Mouse (Mus musculus) gastrocnemius, postnatal 36 days (tissue): Measurements from ENCODE around the gene Cd52. TPM values are rescaled to one million over a fixed set of nuclear protein-coding genes. Genes with fewer than 3 reads are reported as not detected.
A peak's percentile ranks its signal among the peaks of the same experiment; 100 is the strongest.

Experiments
- DNase-seq, 2 experiments: peaks; one replicate each; pipeline ENCODE4 v3.0.0; 2022
- intact Hi-C: fragments of 180-260 bp; cut with DNase I; formaldehyde crosslinking; loops from one replicate; pipeline ENCODE4 v1.15.1; 2025
- total RNA-seq, 2 experiments: library from RNA; stranded (reverse); gene quantifications; 2 replicates each; pipeline ENCODE4 v1.2.3; 2021

Cd52 gene
- total RNA-seq, 2 experiments from 2014 or later: 1.1 to 1.9 TPM

DNA sequence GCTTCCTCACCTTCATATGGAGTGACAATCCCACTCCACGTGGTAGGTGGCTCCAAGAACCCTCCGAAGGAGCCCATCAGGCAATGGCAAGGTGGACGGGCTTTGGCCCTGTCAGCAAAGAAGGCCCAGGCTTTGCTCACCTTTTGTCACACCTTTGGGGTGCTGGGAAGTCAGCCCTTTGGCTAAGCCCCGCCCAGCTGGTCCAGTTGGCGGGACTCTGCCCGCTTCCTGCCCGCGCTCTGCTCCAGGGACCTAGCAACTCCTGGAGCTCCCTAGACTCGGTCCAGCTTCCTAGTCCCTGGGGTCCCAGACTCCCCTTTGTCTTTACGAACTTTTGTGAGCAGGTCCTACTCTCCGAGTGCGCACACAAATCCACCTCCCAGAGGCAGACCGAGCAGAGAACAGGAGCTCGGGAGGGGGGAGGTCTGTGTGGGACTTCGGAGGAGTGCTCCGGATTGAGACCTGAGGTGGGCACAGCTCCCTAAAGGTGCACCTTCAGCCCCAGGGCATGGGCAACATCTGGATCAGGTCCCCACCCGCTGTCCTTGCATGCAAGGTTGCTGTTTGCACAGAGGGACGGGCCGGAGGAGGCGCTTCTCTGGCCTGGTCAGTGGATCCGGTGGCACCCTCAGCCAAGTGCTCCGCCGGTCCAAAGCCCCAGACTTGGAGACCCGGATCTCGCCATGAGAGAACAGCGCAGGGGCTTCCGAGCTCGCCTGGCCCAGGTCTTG is 34.6 kb downstream of the Cd52 start, which contains the start of gene Crybg2:
Crybg2 (plus strand) TSS at position 681 of the 731 bp plus-strand sequence.
- no peak for DNase-seq
- intact Hi-C loops: no loop called here

DNA sequence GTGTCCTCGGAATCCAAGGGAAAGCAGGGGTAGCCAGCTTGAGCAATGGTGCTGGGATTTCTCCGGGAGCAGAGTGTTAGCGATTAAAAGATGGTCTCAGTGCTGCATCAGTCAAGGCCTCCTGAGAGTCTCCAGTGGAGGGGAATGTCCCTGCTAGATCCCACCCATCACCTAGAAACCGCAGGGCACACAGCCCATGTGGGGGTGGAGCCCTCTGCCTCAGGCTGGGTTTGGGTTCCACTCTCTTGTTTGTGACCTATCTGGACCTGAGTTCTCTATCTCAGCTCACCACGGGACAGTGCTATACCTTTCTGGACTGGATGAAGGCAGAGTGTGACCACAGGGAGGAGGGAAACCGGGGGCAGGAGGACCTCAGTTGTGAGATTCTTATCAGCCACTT is 36.0 kb downstream of the Cd52 start:
- intact Hi-C loops: no loop called here

GRCm38 (mm10) chr4:134058166-134058715 is 36.6 kb downstream of the Cd52 start:
- intact Hi-C loops: no loop called here
- DNase-seq: no peak

More for the DNA sequence above, 36.0 kb downstream of the Cd52 start:
- no peak for DNase-seq

DNA sequence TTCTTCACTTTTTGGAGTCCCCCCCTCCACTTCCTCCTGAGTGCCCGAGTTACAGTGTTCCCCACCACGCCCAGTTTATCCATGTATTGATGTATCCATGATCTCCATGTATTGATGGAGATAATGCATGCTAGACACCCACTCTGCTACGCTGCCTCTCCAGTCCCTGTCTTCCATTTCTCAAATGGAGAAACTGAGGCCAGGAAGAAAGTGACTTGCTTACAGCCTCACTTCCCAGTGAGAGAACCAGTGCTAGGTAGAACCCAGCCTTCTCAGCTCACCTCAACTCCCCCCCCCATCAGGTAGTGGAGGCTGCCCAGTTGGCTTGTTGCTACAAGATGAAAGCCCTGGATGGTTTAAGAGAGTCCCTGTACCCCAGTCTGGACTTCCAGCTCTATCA is 41.3 kb downstream of the Cd52 start, which contains the start of gene Zfp683:
Zfp683 (plus strand) TSS at position 301 of the 400 bp plus-strand sequence.
- no peak for DNase-seq
- intact Hi-C loops: no loop called here

GRCm38 (mm10) chr4:134052560-134052959 is 42.3 kb downstream of the Cd52 start:
- DNase-seq: no peak

DNA sequence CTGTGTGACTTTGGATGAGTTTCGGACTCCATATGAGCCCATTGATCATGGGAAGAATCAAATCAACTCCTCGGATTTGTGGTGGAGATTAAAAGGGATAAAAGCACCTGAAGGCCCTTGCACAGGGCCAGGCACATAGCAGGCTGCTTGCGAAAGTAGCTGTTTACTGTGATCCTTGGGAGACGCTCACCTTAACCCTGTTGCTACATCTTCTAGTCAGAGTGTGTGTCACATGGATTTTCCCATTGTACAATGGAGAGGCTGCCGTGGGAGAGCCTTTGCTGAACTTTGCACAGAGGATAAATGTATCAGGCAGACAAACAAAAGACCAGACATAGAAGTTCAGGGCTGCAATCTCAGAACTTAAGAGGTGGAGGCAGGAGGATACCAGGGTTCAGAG is 43.0 kb downstream of the Cd52 start:
- intact Hi-C loops: no loop called here
- no peak for DNase-seq

More at GRCm38 (mm10) chr4:134052560-134052959, 42.3 kb downstream of the Cd52 start:
- intact Hi-C loops: no loop called here

DNA sequence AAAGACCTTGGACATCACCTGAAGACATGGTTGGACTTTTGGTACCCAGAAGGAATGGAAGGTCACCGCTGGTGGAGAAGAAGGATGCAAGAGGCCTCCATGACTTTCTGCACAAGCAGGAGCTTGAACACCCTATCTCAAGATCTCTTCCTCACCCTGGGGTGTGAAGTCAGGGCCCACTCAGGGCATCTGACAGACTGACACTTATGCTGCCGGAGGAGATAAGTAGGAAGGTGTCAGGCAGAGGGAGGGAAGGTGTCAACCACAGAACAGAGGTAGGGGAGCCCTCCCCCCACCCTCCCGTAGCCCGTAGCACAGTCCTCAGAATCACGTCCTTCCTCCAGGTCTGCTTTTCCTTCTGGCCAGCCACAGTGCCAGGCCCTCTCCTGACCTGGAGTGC is 47.2 kb downstream of the Cd52 start:
- no peak for DNase-seq
- intact Hi-C loops: no loop called here

DNA sequence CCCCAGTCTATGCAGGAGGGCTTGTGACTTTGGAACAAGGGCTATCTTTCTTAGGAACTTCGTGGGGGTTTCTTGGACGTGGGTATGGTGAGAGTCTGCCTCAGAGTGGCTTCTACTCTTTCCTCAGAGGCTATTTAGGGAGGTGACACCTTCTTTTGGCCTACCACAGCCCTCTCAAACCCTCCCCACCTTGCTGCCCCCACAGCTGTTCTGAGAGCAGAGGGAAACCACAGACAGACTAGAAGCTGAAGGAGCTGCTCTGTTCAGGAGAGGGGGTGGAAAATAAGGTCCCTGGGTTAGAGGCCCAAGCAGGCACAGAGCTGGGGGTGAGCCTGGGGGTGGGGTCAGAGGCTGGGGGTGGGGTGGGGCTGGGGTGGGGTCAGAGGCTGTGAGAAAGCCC is 51.8 kb downstream of the Cd52 start:
- intact Hi-C loops: no loop called here
- no peak for DNase-seq

DNA sequence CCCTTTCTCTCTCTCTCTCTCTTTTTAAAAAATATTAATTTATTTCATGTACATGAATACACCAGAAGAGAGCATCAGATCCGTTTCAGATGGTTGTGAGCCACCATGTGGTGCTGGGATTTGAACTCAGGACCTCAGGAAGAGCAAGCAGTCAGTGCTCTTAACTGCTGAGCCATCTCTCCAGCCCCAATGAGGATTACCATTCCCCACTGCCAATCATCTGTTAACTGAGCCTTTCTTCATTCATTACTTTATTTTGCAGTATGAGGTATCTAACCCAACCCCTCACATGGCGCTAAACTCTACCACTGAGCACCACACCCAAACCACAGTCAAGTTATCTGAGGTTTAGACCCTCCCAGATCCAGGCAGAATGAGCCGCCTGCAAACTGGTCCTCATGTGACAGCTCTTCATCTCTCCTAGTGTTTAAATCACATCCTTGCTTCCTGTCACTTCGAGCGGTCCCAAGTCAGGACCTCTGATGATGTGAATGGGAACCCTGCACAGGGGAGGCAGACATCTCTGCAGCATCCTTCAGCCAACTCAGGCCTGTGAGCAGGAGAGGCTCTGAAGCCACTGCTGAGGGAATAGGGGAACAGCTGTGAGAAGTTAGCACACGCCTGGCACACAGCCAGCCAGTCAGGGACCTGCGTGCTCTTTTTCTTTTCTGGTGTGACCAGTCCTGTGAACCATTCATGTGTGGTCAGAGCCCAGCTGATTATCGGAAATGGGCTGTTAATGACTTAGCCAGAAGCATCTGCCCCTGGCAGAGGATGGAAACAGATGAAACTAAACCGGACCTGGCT is 53.4 kb downstream of the Cd52 start:
- intact Hi-C loops: no loop called here
- no peak for DNase-seq

DNA sequence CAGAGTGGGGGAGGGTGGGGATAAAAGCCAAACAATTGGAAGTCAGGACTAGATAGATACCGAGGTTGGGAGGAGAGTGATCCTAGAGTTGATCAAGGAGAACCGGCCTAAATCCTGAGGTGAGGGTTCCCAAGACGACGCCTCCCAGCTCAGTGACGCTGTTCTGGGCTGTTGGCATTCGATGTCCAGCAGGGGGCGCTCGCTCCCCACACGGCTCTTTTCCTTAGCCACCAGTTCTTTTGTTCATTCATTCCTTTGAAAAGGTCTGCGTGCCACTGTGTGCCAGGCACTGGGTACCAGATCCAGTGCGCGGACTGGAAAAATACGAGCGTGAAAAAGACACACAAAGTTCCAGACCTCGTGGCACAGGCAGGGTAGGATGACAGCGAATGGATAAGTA is 58.9 kb downstream of the Cd52 start:
- DNase-seq: peak; percentile 44 to 55
- intact Hi-C loops: loop anchor here (5.0 kb wide), 1 partner anchor 41 kb away; no protein-coding TSS in a partner anchor

Other genes with a start within 250 kb of the Cd52 start
- gene Rps6ka1, start 207.3 kb downstream of the Cd52 start, total RNA-seq: 1 to 10 TPM; 4.9 to 6.1 TPM
- gene Hmgn2, start 126.4 kb downstream of the Cd52 start, total RNA-seq: 10 to 100 TPM; 31.8 to 54.4 TPM
- gene Dhdds, start 94.2 kb downstream of the Cd52 start, total RNA-seq: 10 to 100 TPM; 10.5 to 10.9 TPM
- gene Lin28a, start 76.2 kb downstream of the Cd52 start, total RNA-seq: 1 to 10 TPM in 1 of 2 experiments, under 1 TPM in 1; 0.28 to 1.1 TPM
- not detected for gene Zfp683, start 41.2 kb downstream of the Cd52 start, total RNA-seq
- gene Crybg2, start 34.3 kb downstream of the Cd52 start, total RNA-seq: not detected
- gene Ubxn11, start 7.5 kb upstream of the Cd52 start, total RNA-seq: 1 to 10 TPM; 1.4 to 2.1 TPM
- 10 to 100 TPM; 17.1 to 19.7 TPM for gene Sh3bgrl3, start 33.7 kb upstream of the Cd52 start, total RNA-seq
- gene Cep85, start 92.0 kb upstream of the Cd52 start, total RNA-seq: 10 to 100 TPM; 51.0 to 64.2 TPM
- not detected for gene Gm7534, start 107.9 kb upstream of the Cd52 start, total RNA-seq
- gene Catsper4, start 132.3 kb upstream of the Cd52 start, total RNA-seq: 1 to 10 TPM; 1.3 to 1.4 TPM
- 10 to 100 TPM; 33.7 to 36.3 TPM for gene Cnksr1, start 143.3 kb upstream of the Cd52 start, total RNA-seq
- gene E130218I03Rik, start 148.6 kb upstream of the Cd52 start, total RNA-seq: not detected
- 1 to 10 TPM; 4.5 to 4.7 TPM for gene Zfp593, start 150.5 kb upstream of the Cd52 start, total RNA-seq
- gene Gm30191, start 151.9 kb upstream of the Cd52 start, total RNA-seq: not detected
- gene Grrp1, start 159.0 kb upstream of the Cd52 start, total RNA-seq: 1 to 10 TPM; 2.4 to 3.6 TPM
- 1 to 10 TPM; 2.2 to 4.3 TPM for gene Pdik1l, start 192.8 kb upstream of the Cd52 start, total RNA-seq
- 100 to 1,000 TPM; 241 to 268 TPM for gene Trim63, start 220.0 kb upstream of the Cd52 start, total RNA-seq
- 10 to 100 TPM in 1 of 2 experiments, 1 to 10 TPM in 1; 3.8 to 22.3 TPM for gene Slc30a2, start 248.1 kb upstream of the Cd52 start, total RNA-seq